Mouse (Mus musculus) kidney, postnatal 25 days (tissue): ENCODE measurements around the gene Gm28036.
"Not testable (repeated sequence)": the region's sequence is repeated elsewhere in the genome, so short reads cannot be mapped to it uniquely, and the experiment has no call there.

ENCODE experiments used
- DNase-seq, 2 experiments: peaks; one replicate each; pipeline ENCODE4 v3.0.0; 2021; ENCODE audit warnings: mixed read lengths in 2 of 2

Gene Gm28036

GRCm38 (mm10) chr2:156126992-156127391 is at the start of gene Gm28036:
TSS of gene Gm28036 (minus strand) at chr2:156127092.
- DNase-seq: no peak

- no peak for DNase-seq
Observed at GRCm38 (mm10) chr2:156166557-156166956, 39.7 kb upstream of the Gm28036 start.

- no peak for DNase-seq
Observed at GRCm38 (mm10) chr2:156165478-156165877, 38.6 kb upstream of the Gm28036 start.

- no peak for DNase-seq
Observed at GRCm38 (mm10) chr2:156151538-156151937, 24.6 kb upstream of the Gm28036 start.

DNA sequence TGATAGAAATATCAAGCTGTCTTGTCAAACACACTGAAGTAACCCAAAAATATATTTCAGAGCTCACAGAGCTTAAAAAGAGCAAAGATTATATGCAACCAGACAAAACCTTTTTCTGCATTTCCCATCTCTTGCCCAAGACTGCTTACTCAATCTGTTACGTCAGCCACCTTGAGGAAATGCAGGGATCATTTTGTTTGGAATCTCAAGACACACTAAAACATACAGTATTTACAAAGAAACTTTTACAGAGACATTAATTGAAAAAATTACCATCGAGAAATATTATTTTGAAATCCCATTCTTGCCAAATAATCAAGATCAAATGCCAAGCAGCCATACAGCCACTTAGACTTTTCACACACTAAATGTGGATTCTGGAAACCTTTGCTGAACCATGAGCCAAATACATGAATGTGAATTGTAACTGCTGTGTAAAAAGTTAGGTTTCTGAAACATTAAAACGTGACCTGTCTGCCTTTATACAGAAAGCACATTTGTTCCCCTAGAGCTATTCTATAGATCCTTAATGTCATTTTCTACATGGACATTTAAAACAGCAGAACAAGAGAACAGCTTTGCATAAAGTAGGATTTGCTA is 20.5 kb upstream of the Gm28036 start:
- no peak for DNase-seq

DNA sequence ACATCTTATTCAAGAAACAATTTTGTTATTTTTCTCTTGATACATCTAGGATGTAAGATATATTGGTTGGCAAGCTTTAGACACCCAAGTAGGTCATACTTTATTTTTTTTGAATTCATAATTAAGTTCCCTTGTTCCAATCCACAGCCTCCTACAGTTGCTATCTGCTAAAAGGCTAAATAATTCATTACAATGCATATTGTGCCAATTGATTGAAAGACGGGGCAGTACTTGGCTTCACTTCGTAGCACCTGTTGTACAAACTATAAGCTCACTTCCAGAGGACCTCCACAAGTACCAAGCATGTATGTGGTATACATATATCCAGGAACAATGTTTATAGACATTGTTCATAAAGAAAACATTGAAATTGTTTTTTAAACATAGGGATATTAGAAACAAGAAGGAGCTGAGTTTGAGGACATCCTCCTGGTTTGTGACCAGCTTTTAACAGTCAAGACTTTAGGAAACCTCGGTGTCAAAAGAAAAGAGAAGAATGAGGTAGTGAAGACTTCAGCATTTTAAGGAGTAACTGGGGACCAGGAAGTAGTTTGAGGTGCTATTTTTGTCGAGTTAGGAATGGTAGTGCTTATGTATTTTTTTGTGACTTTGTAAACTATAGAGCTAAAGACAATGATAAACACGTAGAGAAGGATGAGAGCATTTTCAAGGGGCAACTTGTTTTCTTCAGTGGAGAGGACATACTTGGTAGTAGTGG is 19.5 kb upstream of the Gm28036 start:
- DNase-seq: no peak

DNA sequence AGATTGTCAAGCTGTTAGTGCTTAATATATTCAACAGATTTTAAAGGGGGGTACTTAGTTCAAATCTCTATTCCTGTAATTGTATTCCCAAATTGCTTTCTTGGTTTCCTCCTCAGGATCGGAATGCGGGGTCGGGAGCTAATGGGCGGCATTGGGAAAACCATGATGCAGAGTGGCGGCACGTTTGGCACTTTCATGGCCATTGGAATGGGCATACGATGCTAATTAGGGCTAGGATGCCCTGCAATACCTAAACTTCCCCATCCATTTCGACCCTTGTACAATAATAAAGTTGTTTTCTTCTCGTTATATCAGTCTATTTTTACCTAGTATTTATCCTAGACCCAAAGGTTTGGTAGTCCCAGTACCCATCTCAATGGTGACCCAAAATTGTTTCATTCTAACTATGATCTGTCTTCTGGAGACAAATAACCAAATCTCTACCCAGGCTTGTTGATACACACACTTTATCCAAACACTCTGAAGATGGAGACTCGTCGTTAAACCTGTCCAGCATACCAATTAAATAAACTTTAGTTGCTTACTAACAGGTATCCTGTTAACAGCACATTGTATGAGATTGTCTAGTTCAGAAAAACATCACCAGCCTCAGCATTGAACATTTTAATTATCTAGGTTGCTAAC is 18.7 kb upstream of the Gm28036 start:
- no peak for DNase-seq

DNA sequence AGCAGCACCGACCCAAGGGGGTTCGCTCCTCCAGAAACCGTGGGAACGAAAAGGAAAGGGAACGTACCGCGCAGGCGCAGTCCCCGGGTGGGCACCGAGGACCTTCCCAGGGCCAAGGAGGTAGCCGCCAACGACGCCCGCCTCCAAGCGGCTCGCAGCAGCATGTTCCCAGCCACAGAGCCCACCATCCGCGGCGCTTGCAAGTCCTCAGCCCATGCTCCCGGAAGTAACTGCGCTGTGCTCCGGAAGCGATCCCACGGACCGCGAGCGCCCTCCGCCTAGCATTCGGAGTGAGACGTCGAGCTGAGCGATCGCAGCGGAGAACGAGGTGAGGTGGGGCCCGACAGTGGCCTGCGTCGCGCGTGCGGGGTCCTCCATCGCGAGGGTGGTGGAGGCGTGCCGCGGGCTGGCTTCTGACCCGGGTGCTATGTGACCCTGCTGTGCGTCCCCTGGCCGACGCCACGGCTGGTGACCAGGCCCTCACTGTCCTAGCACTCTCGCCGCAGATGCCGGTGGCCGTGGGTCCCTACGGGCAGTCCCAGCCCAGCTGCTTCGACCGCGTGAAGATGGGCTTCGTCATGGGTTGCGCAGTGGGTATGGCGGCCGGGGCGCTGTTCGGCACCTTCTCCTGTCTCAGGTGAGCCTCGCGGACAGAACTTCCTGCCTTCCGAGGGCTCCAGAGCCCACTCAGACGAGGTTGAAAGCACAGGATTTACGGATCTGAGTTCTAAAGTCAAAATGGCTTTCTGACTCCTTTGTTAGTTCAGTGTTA is 17.2 kb upstream of the Gm28036 start, which contains the start of the genes Romo1 and Nfs1:
Gene Romo1, plus strand, starts transcription at position 87 of the 772 bp plus-strand sequence.
Gene Nfs1, minus strand, starts transcription at position 234 of the 772 bp plus-strand sequence.
- peak; percentile 92 to 95 for DNase-seq

- peak in 1 of 2 experiments; percentile 16 for DNase-seq
Observed at GRCm38 (mm10) chr2:156143367-156143766, 16.5 kb upstream of the Gm28036 start.

DNA sequence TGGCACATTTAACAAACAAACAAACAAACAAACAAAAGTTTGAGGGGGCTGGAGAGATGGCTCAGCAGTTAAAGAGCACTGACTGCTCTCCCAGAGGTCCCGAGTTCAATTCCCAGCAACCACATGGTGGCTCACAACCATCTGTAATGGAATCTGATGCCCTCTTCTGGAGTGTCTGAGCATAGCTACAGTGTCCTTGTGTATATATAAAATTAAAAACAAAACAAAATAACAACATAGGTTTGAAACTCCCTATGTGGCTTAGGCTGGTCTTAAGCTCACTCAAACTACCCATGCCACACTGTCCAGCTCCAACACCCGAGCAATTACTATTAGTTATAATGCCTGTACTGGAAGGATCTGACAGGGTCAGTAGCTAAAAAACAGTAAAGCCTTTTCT is 15.9 kb upstream of the Gm28036 start:
- no peak for DNase-seq

- no peak for DNase-seq
Observed at GRCm38 (mm10) chr2:156135695-156136094, 8.8 kb upstream of the Gm28036 start.

GRCm38 (mm10) chr2:156134161-156134560 is 7.3 kb upstream of the Gm28036 start:
- no peak for DNase-seq

- no peak for DNase-seq
Observed at GRCm38 (mm10) chr2:156123731-156124130, 3.2 kb downstream of the Gm28036 start.

DNA sequence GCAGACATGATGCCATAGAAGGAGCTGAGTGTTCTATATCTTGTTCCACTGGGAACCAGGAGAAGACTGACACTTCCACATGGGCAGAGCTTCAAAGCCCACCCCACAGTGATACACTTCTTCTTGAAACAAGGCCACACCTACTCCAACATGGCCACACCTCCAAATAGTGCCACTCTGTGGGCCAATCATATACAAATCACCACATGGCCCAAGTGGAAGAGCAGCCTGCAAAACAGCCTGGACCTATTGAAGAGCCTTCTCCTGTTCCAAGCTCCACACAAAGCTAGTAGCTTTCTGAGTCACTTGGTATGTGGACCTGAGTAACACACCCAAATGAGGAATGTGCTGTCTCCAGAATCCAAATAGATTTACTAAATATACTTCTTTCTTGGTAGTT is 7.3 kb downstream of the Gm28036 start:
- DNase-seq: no peak

GRCm38 (mm10) chr2:156112080-156112423 is 14.8 kb downstream of the Gm28036 start:
- DNase-seq: not testable (repeated sequence)

DNA sequence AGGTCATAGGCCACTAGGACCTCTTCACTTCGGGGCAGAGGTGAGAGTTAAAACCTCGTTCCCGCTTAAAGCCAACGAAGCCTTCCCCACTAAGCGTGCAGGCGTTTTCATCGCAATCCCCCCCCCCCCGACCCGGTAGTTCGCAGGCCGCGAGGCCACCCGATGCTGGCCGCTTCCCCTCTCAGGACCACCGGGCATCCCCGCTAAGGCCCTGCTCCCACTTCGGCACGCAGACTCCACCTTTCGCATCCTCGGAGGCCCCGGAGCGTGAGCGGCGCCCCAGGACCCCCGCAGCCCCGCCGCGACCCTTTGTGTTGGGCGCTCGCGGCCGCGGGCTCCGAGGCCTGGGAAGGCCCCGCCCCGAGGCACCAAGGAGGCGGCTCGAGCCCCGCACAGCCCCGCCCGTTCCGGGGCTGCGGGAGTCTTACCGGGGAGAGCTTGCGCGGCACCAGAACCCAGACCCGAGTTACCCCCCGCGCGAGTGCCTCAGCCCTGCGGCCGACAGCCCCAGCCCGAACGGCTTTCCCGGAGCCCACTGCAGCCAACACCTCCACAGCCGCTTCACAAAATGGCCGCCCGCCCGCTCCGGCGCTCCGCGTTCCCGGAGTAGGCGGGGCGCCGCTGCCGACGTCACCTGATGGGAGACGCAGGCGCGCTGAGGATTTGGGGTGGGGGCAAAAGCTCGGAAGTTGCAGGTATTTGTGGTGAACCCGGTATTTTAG is 15.4 kb downstream of the Gm28036 start, which contains the start of the genes Cpne1 and Rbm12:
Gene Cpne1, minus strand, starts transcription at position 608 of the 722 bp plus-strand sequence.
Gene Rbm12, minus strand, starts transcription at position 621 of the 722 bp plus-strand sequence.
- DNase-seq: peak; percentile 93 to 94

DNA sequence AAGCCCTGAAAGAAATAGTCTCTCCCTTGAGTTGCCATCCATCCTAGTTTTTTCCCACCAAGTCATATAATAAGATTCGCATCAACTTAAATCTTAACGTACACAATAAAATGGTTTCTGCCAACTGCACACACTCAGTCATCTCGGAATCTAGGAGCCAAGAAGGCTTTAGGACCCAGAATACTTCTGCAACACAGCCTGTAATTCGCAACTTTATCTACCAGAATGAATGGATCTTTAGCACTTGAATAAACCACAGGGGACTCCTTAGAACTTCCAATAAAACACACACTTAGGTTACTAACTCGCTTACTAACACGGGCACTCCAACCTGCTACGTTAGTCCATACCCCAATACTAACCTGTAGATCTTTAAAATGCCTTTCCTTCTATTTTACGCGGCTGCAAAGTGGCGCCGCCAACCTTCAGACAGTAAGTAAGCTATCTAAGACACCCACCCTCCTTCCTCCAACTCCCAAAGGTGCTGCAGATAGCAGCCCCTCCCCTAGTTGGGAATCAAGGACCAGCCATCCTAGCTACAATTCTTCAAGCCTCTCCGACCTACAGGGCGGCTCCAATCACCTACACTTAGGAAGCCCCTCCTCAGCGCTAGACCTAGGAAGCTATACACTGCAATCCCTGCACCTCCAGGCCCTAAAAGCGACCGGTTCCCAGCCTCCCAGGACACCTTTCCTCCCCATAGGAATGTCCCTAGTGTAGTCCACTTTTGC is 16.1 kb downstream of the Gm28036 start:
- DNase-seq: no peak

DNA sequence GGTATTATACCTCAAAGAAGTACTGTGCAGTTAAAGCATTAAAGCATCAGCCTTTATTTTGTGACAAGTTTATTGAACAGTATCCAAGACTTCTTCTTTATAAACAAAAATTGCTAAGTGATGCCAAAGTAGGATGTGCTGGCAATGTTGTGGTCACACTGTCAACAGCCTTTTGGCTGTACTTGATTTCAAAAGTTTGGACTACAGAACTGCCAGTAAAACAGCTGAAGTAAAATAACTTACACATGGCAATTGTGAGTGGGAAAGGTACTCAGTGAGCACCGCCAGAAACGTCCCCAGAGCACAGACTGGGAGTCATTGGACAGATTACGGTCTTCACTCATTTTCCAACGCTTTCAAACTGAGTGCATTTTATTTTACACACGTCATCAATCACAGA is 35.0 kb downstream of the Gm28036 start:
- DNase-seq: no peak

DNA sequence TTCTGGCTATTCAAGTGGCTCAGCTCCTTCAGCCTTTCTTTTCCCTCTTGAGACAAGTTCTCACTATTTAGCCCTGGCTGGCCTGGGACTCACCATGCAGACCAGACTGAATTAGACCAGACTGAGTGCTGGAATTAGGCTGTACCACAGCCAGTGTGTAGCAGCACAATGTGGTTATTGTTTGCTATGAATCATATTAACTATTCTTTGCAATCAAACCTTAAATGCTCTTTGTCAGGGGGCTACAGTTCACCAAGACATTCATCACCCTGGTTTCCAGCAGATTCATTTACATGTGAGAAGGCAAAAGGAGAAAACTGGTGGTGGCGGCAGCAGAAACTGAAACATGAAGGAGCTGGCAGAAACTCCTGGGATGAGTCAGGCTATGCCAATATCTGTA is 37.1 kb downstream of the Gm28036 start:
- no peak for DNase-seq

- no peak for DNase-seq
Observed at GRCm38 (mm10) chr2:156087391-156088110, 39.3 kb downstream of the Gm28036 start.

GRCm38 (mm10) chr2:156084541-156084940 is 42.4 kb downstream of the Gm28036 start:
- DNase-seq: no peak
